Comparison of ENCODE assay signal across 8 mouse cellular contexts in the genomic region with DNA sequence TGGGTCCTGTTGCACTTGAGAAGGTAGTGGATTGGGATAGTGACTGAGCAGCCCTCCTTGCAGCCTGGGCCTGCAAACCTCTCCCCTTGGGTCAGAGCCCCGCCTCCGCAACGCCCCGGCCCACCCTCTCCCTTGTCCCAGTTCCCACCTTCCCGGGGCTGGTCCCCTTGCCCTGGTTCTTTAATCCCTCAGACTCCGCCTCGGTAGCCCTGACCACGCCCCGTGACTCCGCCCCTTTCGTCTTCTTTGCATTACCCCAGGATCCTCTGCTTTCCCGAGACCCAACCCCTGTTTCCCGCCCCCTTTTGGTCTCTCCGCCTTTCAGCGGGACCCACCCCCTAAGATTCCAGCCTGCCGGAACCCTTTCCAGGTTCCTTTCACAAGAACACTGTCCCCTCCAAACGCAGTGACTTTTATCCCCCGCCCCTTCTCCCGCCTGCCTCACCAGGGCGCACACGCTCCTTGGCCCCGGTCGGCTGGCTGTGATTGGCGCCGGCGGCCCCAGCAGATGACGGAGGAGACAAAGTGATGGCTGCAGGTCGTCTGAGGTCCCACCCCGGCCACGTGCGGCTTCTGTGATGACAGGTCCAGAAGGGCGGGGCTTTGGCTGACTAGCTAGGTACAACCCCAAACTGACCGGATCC. TPM values are rescaled to one million over a fixed set of nuclear protein-coding genes. Genes with fewer than 3 reads are reported as not detected.
DNase-seq lines count a peak whose midpoint lies in the region; ATAC-seq and TF ChIP-seq lines count a peak whose summit lies in the region.

Gene Fam214b (minus strand): TSS at position 562 of the 644 bp plus-strand sequence.

- H3K4me2 ChIP-seq in forebrain, embryonic 13.5 days = peak within 1 kb of the TSS; percentile 71
- peak within 1 kb of the TSS; percentile 84 for H3K4me2 ChIP-seq in liver, postnatal 0 days (ENCODE audit: low read depth, low read length)
- peak within 1 kb of the TSS; percentile 72 for H3K4me2 ChIP-seq in neural tube, embryonic 14.5 days (ENCODE audit: low read depth, low read length)

- no peak for TF ChIP-seq CTCF in ES-Bruce4 (IDR thresholded peaks at IDR 0.05; ENCODE audit: low read depth, low read length)
- no peak for TF ChIP-seq CTCF in liver, postnatal 0 days (IDR thresholded peaks at IDR 0.05; ENCODE audit: low read depth)

- no peak for TF ChIP-seq POLR2A in ES-Bruce4 (IDR thresholded peaks at IDR 0.05; ENCODE audit: insufficient read depth, low read length)

- TF ChIP-seq EP300 in ES-Bruce4 (IDR thresholded peaks at IDR 0.05; ENCODE audit: insufficient read depth, low read depth, low read length) = no peak
- TF ChIP-seq EP300 in liver, postnatal 0 days (IDR thresholded peaks at IDR 0.05; ENCODE audit: low read depth) = peak; percentile 49

- peak within 1 kb of the TSS; percentile 22; the same call in 1 of the 2 replicates for H3K27ac ChIP-seq in ES-Bruce4 (ENCODE audit: insufficient read depth, low read length)
- H3K27ac ChIP-seq in forebrain, embryonic 13.5 days = peak within 1 kb of the TSS; percentile 97
- H3K27ac ChIP-seq in liver, postnatal 0 days (ENCODE audit: low read depth) = peak within 1 kb of the TSS; percentile 86
- peak within 1 kb of the TSS; percentile 88 for H3K27ac ChIP-seq in neural tube, embryonic 14.5 days (ENCODE audit: low read depth, low read length)

- under 1% methylated on average over 33 of the region's 33 CpGs for WGBS in forebrain, embryonic 13.5 days
- 2% methylated on average over 33 of the region's 33 CpGs for WGBS in large intestine, adult 2 months
- under 1% methylated on average over 33 of the region's 33 CpGs for WGBS in liver, postnatal 0 days (ENCODE audit: insufficient replicate concordance)
- WGBS in neural tube, embryonic 14.5 days = 1% methylated on average over 33 of the region's 33 CpGs

- intact Hi-C loops in heart, postnatal 10 days (cut with DNase I) = loop anchor here (2.0 kb wide), 1 partner anchor 375 kb away; no protein-coding TSS in a partner anchor

- DNase-seq in heart, postnatal 10 days = peak; percentile 99
- peak; percentile 93 for DNase-seq in large intestine, adult 2 months (ENCODE audit: low read depth, low spot score)
- peak; percentile 97 for DNase-seq in liver, postnatal 0 days
- peak; percentile 100 for DNase-seq in testis, postnatal 10 days (ENCODE audit: low spot score)

- H3K27me3 ChIP-seq in ES-Bruce4 (ENCODE audit: control insufficient read depth, insufficient read depth, low read length, poor library complexity, severe bottlenecking) = no peaks in the 10 kb centered on the region
- H3K27me3 ChIP-seq in forebrain, embryonic 13.5 days = no peaks in the 10 kb centered on the region
- no peaks in the 10 kb centered on the region for H3K27me3 ChIP-seq in liver, postnatal 0 days (ENCODE audit: insufficient read depth, low read length)
- no peaks in the 10 kb centered on the region for H3K27me3 ChIP-seq in neural tube, embryonic 14.5 days (ENCODE audit: control insufficient read depth, insufficient read depth, low read length)

- H3K9ac ChIP-seq in ES-Bruce4 (ENCODE audit: low read depth, poor library complexity, severe bottlenecking) = no peak within 1 kb of the TSS
- peak within 1 kb of the TSS; percentile 72 for H3K9ac ChIP-seq in forebrain, embryonic 13.5 days
- H3K9ac ChIP-seq in liver, postnatal 0 days (replicated peaks) = peak within 1 kb of the TSS; percentile 60
- peak within 1 kb of the TSS; percentile 60 for H3K9ac ChIP-seq in neural tube, embryonic 14.5 days (replicated peaks; ENCODE audit: low read depth, low read length)

- peak within 1 kb of the TSS; percentile 73 for H3K4me3 ChIP-seq in ES-Bruce4 (ENCODE audit: low read depth, low read length)
- H3K4me3 ChIP-seq in forebrain, embryonic 13.5 days = peak within 1 kb of the TSS; percentile 58
- peak within 1 kb of the TSS; percentile 55 for H3K4me3 ChIP-seq in liver, postnatal 0 days (ENCODE audit: low read depth, low read length)
- peak within 1 kb of the TSS; percentile 52 for H3K4me3 ChIP-seq in neural tube, embryonic 14.5 days (ENCODE audit: low read depth, low read length)

- H3K36me3 ChIP-seq in ES-Bruce4 (ENCODE audit: control insufficient read depth, insufficient read depth, low read length, poor library complexity, severe bottlenecking) = no peaks in the 10 kb centered on the region
- no peaks in the 10 kb centered on the region for H3K36me3 ChIP-seq in forebrain, embryonic 13.5 days (ENCODE audit: poor library complexity, severe bottlenecking)
- H3K36me3 ChIP-seq in liver, postnatal 0 days (replicated peaks; ENCODE audit: insufficient read depth, low read length) = no peaks in the 10 kb centered on the region
- no peaks in the 10 kb centered on the region for H3K36me3 ChIP-seq in neural tube, embryonic 14.5 days (ENCODE audit: control insufficient read depth, insufficient read depth, low read length)

- peak; percentile 86 for ATAC-seq in cerebellum, adult (ENCODE audit: insufficient number of reproducible peaks, low FRiP score, low TSS enrichment)
- ATAC-seq in forebrain, embryonic 13.5 days = peak; percentile 90
- peak; percentile 90 for ATAC-seq in liver, postnatal 0 days
- ATAC-seq in neural tube, embryonic 14.5 days (ENCODE audit: low read depth) = peak; percentile 91

- H3K9me3 ChIP-seq in ES-Bruce4 (replicated peaks; ENCODE audit: control insufficient read depth, insufficient read depth, low read length, poor library complexity, severe bottlenecking) = no peaks in the 10 kb centered on the region
- H3K9me3 ChIP-seq in forebrain, embryonic 13.5 days (replicated peaks) = no peaks in the 10 kb centered on the region
- no peaks in the 10 kb centered on the region for H3K9me3 ChIP-seq in liver, postnatal 0 days (ENCODE audit: low read length)
- H3K9me3 ChIP-seq in neural tube, embryonic 14.5 days (ENCODE audit: control insufficient read depth, low read length) = no peaks in the 10 kb centered on the region

- no peaks in the 10 kb centered on the region for H3K4me1 ChIP-seq in ES-Bruce4 (ENCODE audit: control insufficient read depth, insufficient read depth, low read length)
- H3K4me1 ChIP-seq in forebrain, embryonic 13.5 days = peaks cover 34% of the 10 kb centered on the region
- peaks cover 30% of the 10 kb centered on the region for H3K4me1 ChIP-seq in liver, postnatal 0 days (ENCODE audit: insufficient read depth)
- peaks cover 12% of the 10 kb centered on the region; the same call in 1 of the 2 replicates for H3K4me1 ChIP-seq in neural tube, embryonic 14.5 days (ENCODE audit: control insufficient read depth, insufficient read depth, low read length)

RNA-seq across cellular contexts. Expression of gene Fam214b, which starts in this region (rescaled TPM):
- 11.0 and 13.2 TPM in 2 replicates for polyA plus RNA-seq in ES-Bruce4 (2011; ENCODE audit: insufficient read depth, insufficient read length, low read depth, missing spikeins)
- 33.8 and 42.3 TPM in 2 replicates for polyA plus RNA-seq in forebrain, embryonic 13.5 days (2015; fragmentation: Nextera tagmentation; extraction: Ambion mirVana)
- 10 to 100 TPM; 23.6 to 30.7 TPM for total RNA-seq in heart, postnatal 10 days (2021)
- 29.1 and 39.3 TPM in 2 replicates for polyA plus RNA-seq in large intestine, adult 2 months (2012; rRNA removed)
- 11.3 and 11.7 TPM in 2 replicates for polyA plus RNA-seq in liver, postnatal 0 days (2015; fragmentation: Nextera tagmentation; extraction: Ambion mirVana)
- polyA plus RNA-seq in neural tube, embryonic 14.5 days (2014; fragmentation: Nextera tagmentation; extraction: Ambion mirVana) = 22.8 and 25.2 TPM in 2 replicates

Comparison
In these comparisons a context has a peak if more than half of its experiments do, and no peak if none do; other contexts are left out.
1. Peak in every context shown above with its lines: DNase-seq, ATAC-seq, H3K4me3 ChIP-seq and H3K27ac ChIP-seq.
2. H3K27ac ChIP-seq: peak in every context shown above with its lines; median percentile 97 in forebrain, embryonic 13.5 days; 88 in neural tube, embryonic 14.5 days; 86 in liver, postnatal 0 days; 22 in ES-Bruce4.